Mouse (Mus musculus) lung, embryonic 14.5 days (tissue): ENCODE measurements around the gene Fkrp. TPM values are rescaled to one million over a fixed set of nuclear protein-coding genes. Genes with fewer than 3 reads are reported as not detected.
A peak's percentile ranks its signal among the peaks of the same experiment; 100 is the strongest.

Experiments used
- ATAC-seq: fragments of 200-750 bp; cut with Nextera tagmentation; 2 replicates; pipeline ENCODE4 v1.8.0; 2017; ENCODE audit warnings: mild to moderate bottlenecking, moderate TSS enrichment, moderate library complexity; ENCODE audit not compliant: insufficient read depth
- DNase-seq: peaks from one replicate; pipeline ENCODE4 v3.0.0-alpha.2; 2015
- H3K27ac ChIP-seq: fragments of 300-500 bp; sonication (generic); 2 replicates; pipeline ENCODE4 v1.5.1; 2014; ENCODE audit warnings: low read depth, mild to moderate bottlenecking, moderate library complexity
- H3K27me3 ChIP-seq: fragments of 300-500 bp; sonication (generic); 2 replicates; pipeline ENCODE4 v1.6.1; 2014; ENCODE audit warnings: low read length, control low read depth; ENCODE audit not compliant: insufficient read depth
- H3K36me3 ChIP-seq: fragments of 300-500 bp; sonication (generic); 2 replicates; pipeline ENCODE4 v1.6.1; 2014; ENCODE audit warnings: control low read depth; ENCODE audit not compliant: insufficient read depth
- H3K4me1 ChIP-seq: fragments of 300-500 bp; sonication (generic); 2 replicates; pipeline ENCODE4 v1.6.1; 2014; ENCODE audit warnings: antibody characterized with exemption, control low read depth; ENCODE audit not compliant: insufficient read depth
- H3K4me2 ChIP-seq: fragments of 300-500 bp; sonication (generic); 2 replicates; pipeline ENCODE4 v1.6.1; 2014; ENCODE audit warnings: mild to moderate bottlenecking
- H3K4me3 ChIP-seq: fragments of 300-500 bp; sonication (generic); 2 replicates; pipeline ENCODE4 v1.5.1; 2014; ENCODE audit warnings: low read depth, low read length
- H3K9ac ChIP-seq: fragments of 300-500 bp; sonication (generic); 2 replicates; pipeline ENCODE4 v1.6.1; 2014
- H3K9me3 ChIP-seq: fragments of 300-500 bp; sonication (generic); 2 replicates; pipeline ENCODE4 v1.6.1; 2016; ENCODE audit warnings: low read depth, low read length, control low read depth
- CTCF ChIP-seq: IDR thresholded peaks from 2 replicates; pipeline ENCODE4 v1.5.1; 2016; ENCODE audit warnings: antibody characterized with exemption, low read depth
- WGBS: fragments of 180-500 bp; shearing (Covaris S2); extraction: QIAGEN DNeasy Blood & Tissue Kit; methylation state at CpG from one replicate; pipeline ENCODE4 v1.1.7; 2014; 5-methylcytosine and 5-hydroxymethylcytosine counted together
- polyA plus RNA-seq: library from polyadenylated mRNA; unstranded; fragments of >200 nt; fragmentation: Nextera tagmentation; extraction: Ambion mirVana; gene quantifications from 2 replicates; pipeline ENCODE4 v1.2.1, GENCODE M21; 2014

The Fkrp gene
- polyA plus RNA-seq, 1 experiment from 2014 or later, result 31.9 TPM

DNA sequence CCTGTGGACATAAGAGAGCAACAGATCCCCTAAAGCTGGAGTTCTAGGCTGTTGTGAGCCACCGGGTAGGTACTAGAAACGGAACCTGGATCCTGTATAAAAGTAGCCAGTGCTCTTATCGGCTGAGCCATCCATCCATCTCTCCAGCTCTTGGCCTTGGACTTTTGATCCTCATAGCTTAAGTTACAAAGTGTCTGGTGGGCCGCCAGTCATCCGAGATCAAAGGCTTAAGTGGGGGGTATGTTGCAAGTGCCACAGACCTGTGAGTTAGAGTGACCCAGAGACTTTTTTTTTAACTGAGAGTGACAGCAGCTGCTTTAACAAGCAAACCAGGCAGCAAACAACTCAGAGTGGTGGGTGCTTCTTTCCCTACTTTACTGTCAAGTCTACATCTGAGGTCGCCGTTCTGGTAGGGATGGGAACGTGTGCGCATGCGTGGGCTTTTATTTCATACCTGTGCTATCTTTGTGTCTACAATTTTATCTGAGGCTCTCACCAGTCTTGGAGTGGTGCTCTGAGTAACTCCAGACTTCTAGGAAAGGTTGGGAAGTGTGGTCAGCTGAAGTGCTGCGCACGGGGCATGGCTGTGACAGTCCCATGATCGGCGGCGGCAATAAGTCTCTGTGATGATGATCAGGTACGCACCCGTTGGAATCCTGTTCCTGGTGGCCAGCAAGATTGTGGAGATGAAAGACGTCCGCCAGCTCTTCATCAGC, 23.4 kb downstream of the Fkrp start:
- Histone ChIP-seq H3K27ac (peak overlapping the region; percentile 72), H3K9ac (no peak overlapping the region), H3K9me3 (no peaks in the 10 kb centered on the region), H3K4me3 (no peak overlapping the region), H3K4me1 (no peaks in the 10 kb centered on the region; the same call in 1 of the 2 replicates), H3K36me3 (peaks cover 41% of the 10 kb centered on the region), H3K27me3 (no peaks in the 10 kb centered on the region), H3K4me2 (peak overlapping the region; percentile 30)
- DNase-seq, result peak; percentile 26
- ATAC-seq, result no peak
- WGBS, result 67% methylated on average over 19 of the region's 19 CpGs
- no peak for TF ChIP-seq CTCF

DNA sequence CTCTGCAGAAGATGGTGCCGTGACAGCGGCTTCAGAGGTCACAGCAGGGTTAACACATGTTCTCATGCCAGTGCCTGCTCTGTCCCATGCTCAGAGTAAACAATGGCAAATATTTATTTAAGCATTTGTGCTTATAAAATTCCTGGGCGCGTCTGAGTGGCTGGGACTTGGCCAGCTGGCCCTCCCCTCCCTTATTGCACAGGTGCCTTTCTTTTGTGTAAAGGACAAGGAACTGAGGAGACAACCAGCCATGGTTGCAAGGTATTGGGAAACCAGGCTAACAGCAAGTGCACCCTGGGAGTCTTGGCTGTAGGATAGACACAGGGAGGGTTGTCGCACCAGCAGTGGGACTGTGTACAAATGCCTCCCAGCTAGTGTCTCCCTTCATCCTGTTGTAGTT, 24.2 kb downstream of the Fkrp start:
- Histone ChIP-seq H3K36me3 (peaks cover 41% of the 10 kb centered on the region), H3K4me2 (no peak overlapping the region), H3K27ac (peak overlapping the region; percentile 72), H3K9ac (no peak overlapping the region), H3K9me3 (no peaks in the 10 kb centered on the region), H3K4me1 (no peaks in the 10 kb centered on the region; the same call in 1 of the 2 replicates), H3K27me3 (no peaks in the 10 kb centered on the region), H3K4me3 (no peak overlapping the region)
- 17% methylated on average over 5 of the region's 5 CpGs for WGBS
- TF ChIP-seq CTCF, result no peak
- ATAC-seq, result peak; percentile 80
- peak; percentile 66 for DNase-seq

DNA sequence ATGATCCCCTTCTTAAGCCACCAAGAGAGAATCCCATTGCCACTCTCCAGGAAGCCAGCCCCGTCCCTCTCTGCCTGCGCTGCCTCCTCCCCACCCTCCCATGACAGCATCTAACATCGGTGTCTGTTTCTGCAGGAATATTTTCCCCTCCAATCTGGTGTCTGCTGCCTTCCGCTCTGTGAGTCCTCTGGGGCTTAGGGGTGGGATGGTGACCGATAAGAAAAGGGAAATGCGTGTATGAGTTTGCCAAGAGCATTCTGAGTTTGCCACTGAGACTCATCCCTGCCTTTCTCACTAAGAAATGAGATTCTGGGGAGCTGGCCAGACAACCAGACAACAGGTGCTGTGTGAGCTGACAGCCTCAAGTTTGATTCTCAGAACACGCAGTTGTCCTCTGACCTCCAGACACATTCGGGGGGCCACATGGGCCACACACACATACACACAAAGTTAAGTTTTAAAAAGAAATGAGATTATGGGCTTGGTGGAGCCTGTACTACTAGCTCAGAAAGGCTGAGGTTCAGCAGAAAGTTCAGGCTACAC, 30.9 kb downstream of the Fkrp start:
- ATAC-seq (no peak), DNase-seq (no peak)
- 81% methylated on average over 8 of the region's 8 CpGs for WGBS
- Histone ChIP-seq H3K27ac (no peak overlapping the region), H3K27me3 (no peaks in the 10 kb centered on the region), H3K4me3 (no peak overlapping the region), H3K9ac (no peak overlapping the region), H3K9me3 (no peaks in the 10 kb centered on the region), H3K36me3 (peaks cover 25% of the 10 kb centered on the region; the same call in 1 of the 2 replicates), H3K4me1 (peaks cover 10% of the 10 kb centered on the region), H3K4me2 (no peak overlapping the region)
- no peak for TF ChIP-seq CTCF

DNA sequence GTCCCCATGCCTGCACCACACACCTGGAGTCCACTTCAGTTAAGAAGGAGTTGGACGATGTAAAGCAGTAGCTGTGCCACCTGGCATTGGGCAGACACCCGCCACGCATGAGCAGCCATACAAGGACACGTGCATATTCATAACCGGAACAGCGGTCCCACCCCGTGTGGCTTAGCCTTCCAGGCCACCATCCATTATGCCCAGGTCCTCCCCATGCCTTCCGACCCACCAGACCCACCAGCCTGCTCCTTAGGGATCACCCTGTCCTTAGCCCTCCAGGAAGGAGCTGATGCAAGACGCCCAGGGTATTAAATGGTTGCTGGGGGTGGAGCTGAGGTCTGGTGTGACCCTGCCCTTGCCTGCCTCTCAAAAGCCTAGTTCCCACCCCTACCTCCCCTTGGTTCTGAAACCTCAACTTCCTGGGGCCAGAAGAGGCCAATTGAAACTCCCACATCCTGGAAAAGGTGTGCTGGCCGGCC, 32.0 kb downstream of the Fkrp start:
- DNase-seq (no peak), ATAC-seq (no peak)
- Histone ChIP-seq H3K9me3 (no peaks in the 10 kb centered on the region), H3K9ac (peak overlapping the region; percentile 72; the same call in 1 of the 2 replicates), H3K27me3 (no peaks in the 10 kb centered on the region), H3K27ac (0 out of 2 replicates have a peak overlapping the region, but pooled peaks have one; percentile 42), H3K4me3 (peak overlapping the region; percentile 71), H3K36me3 (peaks cover 16% of the 10 kb centered on the region; the same call in 1 of the 2 replicates), H3K4me1 (peaks cover 10% of the 10 kb centered on the region), H3K4me2 (peak overlapping the region; percentile 100)
- WGBS, result 71% methylated on average over 10 of the region's 10 CpGs
- TF ChIP-seq CTCF, result no peak

DNA sequence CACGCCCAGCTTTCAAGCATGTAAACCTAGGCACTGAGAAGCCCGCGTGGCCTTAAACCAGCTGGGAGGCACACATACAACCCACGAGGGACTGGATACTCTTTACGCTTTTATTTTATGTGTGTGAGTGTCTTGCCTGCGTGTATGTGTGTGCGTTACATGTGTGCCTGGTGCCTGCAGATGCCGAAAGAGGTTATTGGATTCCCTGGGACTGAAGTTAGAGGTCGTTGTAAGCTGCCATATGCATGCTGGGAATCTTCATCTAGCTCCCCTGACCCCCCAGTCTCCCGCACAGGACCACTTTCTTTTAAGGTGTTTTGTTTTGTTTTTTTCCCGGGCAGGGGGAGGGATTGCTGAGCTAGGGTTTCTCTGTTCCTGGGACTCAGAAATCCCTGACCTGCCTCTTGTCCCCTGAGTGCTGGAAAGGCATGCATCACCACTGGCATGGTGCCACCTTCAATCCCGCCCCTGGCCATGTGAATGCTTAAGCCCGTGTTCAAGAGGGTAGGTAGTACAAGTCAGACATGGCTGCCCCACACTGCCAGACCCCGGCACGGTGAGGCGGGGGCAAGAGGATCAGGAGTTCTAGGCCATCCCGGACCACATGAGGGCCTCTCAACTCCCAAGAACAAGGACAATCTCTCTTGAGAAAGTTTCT, 32.6 kb downstream of the Fkrp start:
- no peak for TF ChIP-seq CTCF
- peak overlapping the region; percentile 65 for H3K27ac ChIP-seq
- H3K4me1 ChIP-seq, result peaks cover 10% of the 10 kb centered on the region
- ATAC-seq (no peak), DNase-seq (peak; percentile 81)
- H3K4me3 ChIP-seq, result peak overlapping the region; percentile 71
- peaks cover 12% of the 10 kb centered on the region; the same call in 1 of the 2 replicates for H3K36me3 ChIP-seq
- WGBS, result 34% methylated on average over 17 of the region's 17 CpGs
- peak overlapping the region; percentile 72 for H3K9ac ChIP-seq
- no peaks in the 10 kb centered on the region for H3K9me3 ChIP-seq
- H3K27me3 ChIP-seq, result no peaks in the 10 kb centered on the region
- H3K4me2 ChIP-seq, result peak overlapping the region; percentile 100

DNA sequence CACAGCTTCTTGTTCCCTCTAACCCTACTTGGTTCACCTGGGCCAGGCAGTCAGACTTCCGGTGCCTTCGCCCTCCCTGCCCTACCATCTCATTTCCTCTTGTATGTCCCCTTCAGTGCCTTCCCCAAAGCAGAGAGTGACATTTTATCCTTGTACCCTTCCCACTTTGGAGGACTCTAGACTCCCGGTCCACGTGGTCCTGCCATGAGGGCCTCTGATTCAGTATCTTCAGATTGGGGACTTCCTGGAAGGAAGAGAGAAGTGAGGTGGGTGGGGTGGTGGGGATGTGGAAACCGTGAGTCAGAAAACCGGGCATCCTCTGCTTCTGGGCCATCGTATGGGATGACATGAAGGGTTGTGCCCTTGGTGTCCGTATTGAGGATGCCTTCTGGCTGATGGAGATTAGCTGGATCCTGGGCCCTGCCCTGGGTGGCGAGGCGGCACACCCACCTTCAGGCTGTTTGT, 33.3 kb downstream of the Fkrp start:
- ATAC-seq (peak; percentile 13; the same call in 1 of the 2 replicates), DNase-seq (peak; percentile 9)
- H3K4me1 ChIP-seq, result peaks cover 10% of the 10 kb centered on the region
- no peaks in the 10 kb centered on the region for H3K27me3 ChIP-seq
- peaks cover 11% of the 10 kb centered on the region; the same call in 1 of the 2 replicates for H3K36me3 ChIP-seq
- WGBS, result 25% methylated on average over 10 of the region's 10 CpGs
- no peaks in the 10 kb centered on the region for H3K9me3 ChIP-seq
- peak overlapping the region; percentile 65 for H3K27ac ChIP-seq
- peak overlapping the region; percentile 72 for H3K9ac ChIP-seq
- no peak for TF ChIP-seq CTCF
- H3K4me3 ChIP-seq, result peak overlapping the region; percentile 71
- peak overlapping the region; percentile 100 for H3K4me2 ChIP-seq
